ENCODE assay signal across 10 mouse cellular contexts in genomic region chr12:108511009-108511408, GRCm38 (mm10). TPM values are rescaled to one million over a fixed set of nuclear protein-coding genes. Genes with fewer than 3 reads are reported as not detected.
A peak's percentile ranks its signal among the peaks of the same experiment; 100 is the strongest.
DNase-seq lines count a peak whose midpoint lies in the region; ATAC-seq and TF ChIP-seq lines count a peak whose summit lies in the region.
"Had no signal": no experiment of that assay in that cellular context is flagged by ENCODE, and none has a peak within 500 bp of the region (broad histone marks: within the 10 kb centered on the region; RNA-seq: fewer than 3 reads in every experiment).

No protein-coding gene starts in this region.

- WGBS in lung, postnatal 0 days, result 3% methylated on average over 3 of the region's 3 CpGs
- WGBS in heart, embryonic 10.5 days, result 8% methylated on average over 3 of the region's 3 CpGs

- no peak for TF ChIP-seq EP300 in lung, postnatal 0 days (IDR thresholded peaks at IDR 0.05)

- no peaks in the 10 kb centered on the region for H3K4me1 ChIP-seq in lung, postnatal 0 days (ENCODE audit: insufficient read depth, low read depth, low read length)
- H3K4me1 ChIP-seq in heart, embryonic 10.5 days, result peaks cover 4% of the 10 kb centered on the region; the same call in 1 of the 2 replicates
- H3K4me1 ChIP-seq: limb, embryonic 15.5 days had no signal

- TF ChIP-seq CTCF in lung, postnatal 0 days (IDR thresholded peaks at IDR 0.05), result peak; percentile 72

- no peak overlapping the region for H3K27ac ChIP-seq in lung, postnatal 0 days (ENCODE audit: low read length)
- no peak overlapping the region for H3K27ac ChIP-seq in heart, embryonic 10.5 days
- H3K27ac ChIP-seq: embryonic facial prominence, embryonic 13.5 days; limb, embryonic 15.5 days had no signal

- H3K4me2 ChIP-seq in lung, postnatal 0 days (replicated peaks; ENCODE audit: low read depth, low read length), result no peak overlapping the region
- H3K4me2 ChIP-seq: embryonic facial prominence, embryonic 13.5 days; limb, embryonic 15.5 days had no signal

- ATAC-seq in lung, postnatal 0 days, result peak; percentile 32; the same call in 1 of the 2 replicates

- H3K9ac ChIP-seq in lung, postnatal 0 days (replicated peaks; ENCODE audit: low read depth), result no peak overlapping the region
- H3K9ac ChIP-seq: embryonic facial prominence, embryonic 13.5 days; limb, embryonic 15.5 days had no signal

- no peaks in the 10 kb centered on the region for H3K27me3 ChIP-seq in lung, postnatal 0 days (replicated peaks; ENCODE audit: insufficient read depth, low read length)
- no peaks in the 10 kb centered on the region for H3K27me3 ChIP-seq in heart, embryonic 10.5 days (ENCODE audit: insufficient read depth, poor library complexity, severe bottlenecking)
- H3K27me3 ChIP-seq: embryonic facial prominence, embryonic 13.5 days; limb, embryonic 15.5 days had no signal

- no peaks in the 10 kb centered on the region; the same call in 1 of the 2 replicates for H3K36me3 ChIP-seq in lung, postnatal 0 days (ENCODE audit: insufficient read depth, low read length)
- H3K36me3 ChIP-seq in heart, embryonic 10.5 days, result peaks cover 12% of the 10 kb centered on the region

- peak; percentile 26 for DNase-seq in adrenal gland, postnatal 10 days
- no peak for DNase-seq in adrenal gland, postnatal 25 days
- DNase-seq in kidney, postnatal 25 days, result peak; percentile 3 to 34
- no peak for DNase-seq in kidney, adult 18-20 months
- peak; percentile 49 to 63 for DNase-seq in cerebellum, postnatal 14 days
- peak; percentile 81 for DNase-seq in lung, postnatal 0 days (ENCODE audit: low spot score)
- no peak for DNase-seq in ovary, postnatal 36 days (ENCODE audit: low spot score)
- DNase-seq in heart, embryonic 10.5 days (ENCODE audit: low spot score), result no peak

- H3K4me3 ChIP-seq in lung, postnatal 0 days (ENCODE audit: low read depth, low read length), result no peak overlapping the region
- no peak overlapping the region for H3K4me3 ChIP-seq in heart, embryonic 10.5 days
- H3K4me3 ChIP-seq: embryonic facial prominence, embryonic 13.5 days; limb, embryonic 15.5 days had no signal

- no peaks in the 10 kb centered on the region for H3K9me3 ChIP-seq in lung, postnatal 0 days (ENCODE audit: low read length)
- no peaks in the 10 kb centered on the region for H3K9me3 ChIP-seq in heart, embryonic 10.5 days
- H3K9me3 ChIP-seq: embryonic facial prominence, embryonic 13.5 days; limb, embryonic 15.5 days had no signal

RNA-seq across cellular contexts. Expression of gene Evl, which starts 43.5 kb away (rescaled TPM):
- 10 to 100 TPM; 73.4 to 96.9 TPM for total RNA-seq in adrenal gland, postnatal 10 days (2021)
- 49.6 and 55.2 TPM in 2 replicates for total RNA-seq in adrenal gland, postnatal 25 days (2021)
- 43.9 and 45.5 TPM in 2 replicates for polyA plus RNA-seq in lung, postnatal 0 days (2015; fragmentation: Nextera tagmentation; extraction: Ambion mirVana)
- polyA plus RNA-seq in heart, embryonic 10.5 days (2016; fragmentation: Nextera tagmentation; extraction: Ambion mirVana), result 29.6 and 42.5 TPM in 2 replicates

Comparison
In these comparisons a context has a peak if more than half of its experiments do, and no peak if none do; other contexts are left out.
1. DNase-seq: peak in adrenal gland, postnatal 10 days (single experiment), kidney, postnatal 25 days (2 of 2), cerebellum, postnatal 14 days (2 of 2) and lung, postnatal 0 days (single experiment); none in adrenal gland, postnatal 25 days (single experiment), kidney, adult 18-20 months (single experiment), ovary, postnatal 36 days (single experiment) and heart, embryonic 10.5 days (single experiment).